ENCODE assay signal across 9 mouse cellular contexts in genomic region chr6:60682233-60682632, GRCm38 (mm10).
A peak's percentile ranks its signal among the peaks of the same experiment; 100 is the strongest.
DNase-seq lines count a peak whose midpoint lies in the region; TF ChIP-seq lines count a peak whose summit lies in the region.
"Had no signal": no experiment of that assay in that cellular context is flagged by ENCODE, and none has a peak within 500 bp of the region (broad histone marks: within the 10 kb centered on the region; RNA-seq: fewer than 3 reads in every experiment).

No protein-coding gene starts in this region.

- H3K9me3 ChIP-seq in MEL (replicated peaks; ENCODE audit: insufficient read depth, low read length), result no peaks in the 10 kb centered on the region
- H3K9me3 ChIP-seq: embryonic facial prominence, embryonic 15.5 days; liver, embryonic 13.5 days had no signal

- no peaks in the 10 kb centered on the region for H3K27me3 ChIP-seq in MEL (ENCODE audit: control insufficient read depth in 1 of 2, insufficient read depth in 2 of 2, low read length in 2 of 2)
- H3K27me3 ChIP-seq: embryonic facial prominence, embryonic 15.5 days; liver, embryonic 13.5 days had no signal

- TF ChIP-seq CTCF in MEL (IDR thresholded peaks at IDR 0.05 in 2 of 3, conservative IDR thresholded peaks at IDR 0.05 in 1 of 3; ENCODE audit: control insufficient read depth in 1 of 3, insufficient read depth in 1 of 3, low read depth in 2 of 3, low read length in 3 of 3, poor library complexity in 1 of 3, severe bottlenecking in 1 of 3), result peak; percentile 16 to 79 (median 51); a peak in 4 of 6 replicates
- peak; percentile 79 for TF ChIP-seq CTCF in layer of hippocampus, adult 2 months (conservative IDR thresholded peaks at IDR 0.05)

- no peaks in the 10 kb centered on the region for H3K4me1 ChIP-seq in MEL (ENCODE audit: control insufficient read depth in 1 of 2, insufficient read depth in 2 of 2, low read length in 2 of 2)
- H3K4me1 ChIP-seq: embryonic facial prominence, embryonic 15.5 days; liver, embryonic 13.5 days had no signal

- no peak for TF ChIP-seq EP300 in MEL (IDR thresholded peaks at IDR 0.05; ENCODE audit: low read depth in 1 of 2, low read length in 2 of 2)

- TF ChIP-seq POLR2A in MEL (IDR thresholded peaks at IDR 0.05; ENCODE audit: control insufficient read depth in 1 of 2, insufficient read depth in 1 of 2, low read depth in 1 of 2, low read length in 2 of 2, poor library complexity in 1 of 2), result no peak

- no peak overlapping the region for H3K4me3 ChIP-seq in MEL (ENCODE audit: control insufficient read depth in 1 of 2, insufficient read depth in 1 of 2, low read depth in 2 of 2, low read length in 2 of 2)
- H3K4me3 ChIP-seq in layer of hippocampus, adult 2 months, result no peak overlapping the region
- H3K4me3 ChIP-seq: embryonic facial prominence, embryonic 15.5 days; liver, embryonic 13.5 days had no signal

- DNase-seq in kidney, postnatal 14 days, result peak; percentile 31
- no peak for DNase-seq in kidney, adult 18-20 months
- DNase-seq in MEL (ENCODE audit: low read depth, low spot score), result peak; percentile 63
- peak; percentile 18 for DNase-seq in c-Kit-positive CD71-negative TER-119-negative erythroid progenitor cells, embryonic 14.5 days (ENCODE audit: low read depth)
- peak; percentile 13 to 61 for DNase-seq in layer of hippocampus, adult 2 months (ENCODE audit: low spot score in 2 of 2)
- DNase-seq in spleen, postnatal 14 days (ENCODE audit: low spot score in 2 of 2), result no peak
- DNase-seq in gastrocnemius, adult 8-10 months (ENCODE audit: low spot score in 2 of 2), result no peak
- DNase-seq: liver, embryonic 13.5 days had no signal

- TF ChIP-seq RAD21 in MEL (IDR thresholded peaks at IDR 0.05; ENCODE audit: low read depth, low read length), result peak; percentile 75

- H3K79me2 ChIP-seq in MEL (ENCODE audit: control insufficient read depth, insufficient read depth, low read length, poor library complexity), result no peaks in the 10 kb centered on the region

- H3K36me3 ChIP-seq in MEL (ENCODE audit: control insufficient read depth in 1 of 2, insufficient read depth in 2 of 2, low read length in 2 of 2), result no peaks in the 10 kb centered on the region
- H3K36me3 ChIP-seq: embryonic facial prominence, embryonic 15.5 days; liver, embryonic 13.5 days had no signal

- no peak overlapping the region for H3K27ac ChIP-seq in MEL (ENCODE audit: control insufficient read depth, low read depth, low read length)
- no peak overlapping the region for H3K27ac ChIP-seq in layer of hippocampus, adult 2 months
- H3K27ac ChIP-seq: embryonic facial prominence, embryonic 15.5 days; liver, embryonic 13.5 days had no signal

- H3K9ac ChIP-seq in MEL (ENCODE audit: control insufficient read depth, low read depth, low read length, poor library complexity, severe bottlenecking), result no peak overlapping the region
- H3K9ac ChIP-seq: embryonic facial prominence, embryonic 15.5 days; liver, embryonic 13.5 days had no signal

TF ChIP-seq in MEL, 35 proteins besides CTCF, POLR2A, EP300 and RAD21:
- TF ChIP-seq JUND (IDR thresholded peaks at IDR 0.05; ENCODE audit: low read depth, low read length) (no peak), GATA1 (IDR thresholded peaks at IDR 0.05; ENCODE audit: low read depth, low read length) (no peak), CHD1 (IDR thresholded peaks at IDR 0.05; ENCODE audit: low read depth, low read length) (no peak), ZC3H11A (IDR thresholded peaks at IDR 0.05; ENCODE audit: low read depth, low read length) (peak; percentile 89), SMC3 (IDR thresholded peaks at IDR 0.05; ENCODE audit: low read depth, low read length) (peak; percentile 95), TBP (IDR thresholded peaks at IDR 0.05; ENCODE audit: low read depth, low read length) (no peak), KAT2A (conservative IDR thresholded peaks at IDR 0.05; ENCODE audit: low read depth, low read length) (no peak), TCF12 (IDR thresholded peaks at IDR 0.05; ENCODE audit: low read depth, low read length) (no peak), MYB (IDR thresholded peaks at IDR 0.05; ENCODE audit: low read depth, low read length) (no peak), ELF1 (IDR thresholded peaks at IDR 0.05; ENCODE audit: low read depth, low read length) (no peak), MAFK (IDR thresholded peaks at IDR 0.05; ENCODE audit: borderline replicate concordance, low read depth, low read length) (no peak)

Comparison
In these comparisons a context has a peak if more than half of its experiments do, and no peak if none do; other contexts are left out.
1. DNase-seq: peak in kidney, postnatal 14 days (single experiment), MEL (single experiment), c-Kit-positive CD71-negative TER-119-negative erythroid progenitor cells, embryonic 14.5 days (single experiment) and layer of hippocampus, adult 2 months (2 of 2); none in kidney, adult 18-20 months (single experiment), spleen, postnatal 14 days (0 of 2) and gastrocnemius, adult 8-10 months (0 of 2).